10 mouse cellular contexts compared by ENCODE assay signal in genomic region chr2:53085617-53086202, GRCm38 (mm10).
DNase-seq lines count a peak whose midpoint lies in the region; ATAC-seq and TF ChIP-seq lines count a peak whose summit lies in the region.
"Had no signal": no experiment of that assay in that cellular context is flagged by ENCODE, and none has a peak within 500 bp of the region (broad histone marks: within the 10 kb centered on the region; RNA-seq: fewer than 3 reads in every experiment).

No protein-coding gene starts in this region.

- no peak overlapping the region for H3K27ac ChIP-seq in kidney, embryonic 15.5 days
- H3K27ac ChIP-seq in cerebellum, adult 2 months (ENCODE audit: insufficient read depth, low read length) = no peak overlapping the region
- H3K27ac ChIP-seq in midbrain, embryonic 11.5 days (ENCODE audit: low read depth, low read length) = no peak overlapping the region
- H3K27ac ChIP-seq: embryonic facial prominence, embryonic 12.5 days; limb, embryonic 12.5 days had no signal

- H3K4me1 ChIP-seq in kidney, embryonic 15.5 days = no peaks in the 10 kb centered on the region
- H3K4me1 ChIP-seq in cerebellum, adult 2 months (ENCODE audit: control insufficient read depth, insufficient read depth, low read length) = no peaks in the 10 kb centered on the region
- no peaks in the 10 kb centered on the region for H3K4me1 ChIP-seq in midbrain, embryonic 11.5 days (ENCODE audit: control insufficient read depth, insufficient read depth, low read length)
- H3K4me1 ChIP-seq: embryonic facial prominence, embryonic 12.5 days; limb, embryonic 12.5 days had no signal

- peak; percentile 61 for TF ChIP-seq CTCF in cerebellum, adult 2 months (IDR thresholded peaks at IDR 0.05; ENCODE audit: borderline replicate concordance, insufficient read depth, low read depth, low read length)

- no peaks in the 10 kb centered on the region for H3K27me3 ChIP-seq in kidney, embryonic 15.5 days
- H3K27me3 ChIP-seq in cerebellum, adult 2 months (ENCODE audit: control insufficient read depth, insufficient read depth, low read length) = no peaks in the 10 kb centered on the region
- H3K27me3 ChIP-seq in midbrain, embryonic 11.5 days (ENCODE audit: control insufficient read depth, insufficient read depth, low read length) = no peaks in the 10 kb centered on the region
- H3K27me3 ChIP-seq: embryonic facial prominence, embryonic 12.5 days; limb, embryonic 12.5 days had no signal

- no peak overlapping the region for H3K4me2 ChIP-seq in kidney, embryonic 15.5 days
- H3K4me2 ChIP-seq in midbrain, embryonic 11.5 days = no peak overlapping the region
- H3K4me2 ChIP-seq: embryonic facial prominence, embryonic 12.5 days; limb, embryonic 12.5 days had no signal

- no peaks in the 10 kb centered on the region for H3K36me3 ChIP-seq in kidney, embryonic 15.5 days
- no peaks in the 10 kb centered on the region for H3K36me3 ChIP-seq in midbrain, embryonic 11.5 days (ENCODE audit: control insufficient read depth, insufficient read depth, low read length)
- H3K36me3 ChIP-seq: embryonic facial prominence, embryonic 12.5 days had no signal

- H3K9me3 ChIP-seq in kidney, embryonic 15.5 days (replicated peaks) = no peaks in the 10 kb centered on the region
- no peaks in the 10 kb centered on the region for H3K9me3 ChIP-seq in midbrain, embryonic 11.5 days (ENCODE audit: control insufficient read depth, low read length)
- H3K9me3 ChIP-seq: embryonic facial prominence, embryonic 12.5 days; limb, embryonic 12.5 days had no signal

- WGBS in kidney, embryonic 15.5 days = 58% methylated on average over 9 of the region's 9 CpGs
- WGBS in cerebellum, adult 2 months = 61% methylated on average over 9 of the region's 9 CpGs
- 57% methylated on average over 9 of the region's 9 CpGs for WGBS in midbrain, embryonic 11.5 days

- no peak for ATAC-seq in kidney, embryonic 15.5 days (replicated peaks; ENCODE audit: low FRiP score)
- 0 out of 2 replicates have a peak, but pooled peaks have one; percentile 43 for ATAC-seq in midbrain, embryonic 11.5 days (ENCODE audit: low FRiP score)

- DNase-seq in kidney, adult 18-20 months = peak; percentile 66
- DNase-seq in MEL-GATA-1-ER (ENCODE audit: extremely low read depth, low read depth) = peak; percentile 43
- DNase-seq in cerebellum, adult 2 months = peak; percentile 48 to 62
- peak; percentile 56 for DNase-seq in gastrocnemius, postnatal 10 days
- DNase-seq in left cerebral cortex, adult 18-20 months (ENCODE audit: low spot score in 2 of 2) = peak; percentile 44 to 68
- DNase-seq in midbrain, embryonic 11.5 days (ENCODE audit: low spot score, missing footprints) = peak; percentile 90
- peak; percentile 12 to 48 for DNase-seq in thymus, postnatal 10 days (ENCODE audit: low spot score in 2 of 2)

- H3K9ac ChIP-seq in kidney, embryonic 15.5 days = no peak overlapping the region
- no peak overlapping the region for H3K9ac ChIP-seq in midbrain, embryonic 11.5 days (ENCODE audit: low read length)
- H3K9ac ChIP-seq: embryonic facial prominence, embryonic 12.5 days; limb, embryonic 12.5 days had no signal

- no peak for TF ChIP-seq POLR2A in cerebellum, adult 2 months (IDR thresholded peaks at IDR 0.05; ENCODE audit: borderline replicate concordance, insufficient read depth, low read length)

- no peak overlapping the region for H3K4me3 ChIP-seq in kidney, embryonic 15.5 days (replicated peaks)
- H3K4me3 ChIP-seq in cerebellum, adult 2 months (replicated peaks; ENCODE audit: insufficient read depth, low read depth, low read length) = no peak overlapping the region
- H3K4me3 ChIP-seq in midbrain, embryonic 11.5 days (ENCODE audit: low read depth, low read length) = no peak overlapping the region
- H3K4me3 ChIP-seq: embryonic facial prominence, embryonic 12.5 days; limb, embryonic 12.5 days had no signal

Comparison
In these comparisons a context has a peak if more than half of its experiments do, and no peak if none do; other contexts are left out.
1. DNase-seq: peak in every context shown above with its lines; median percentile 90 in midbrain, embryonic 11.5 days; 66 in kidney, adult 18-20 months; 56 in gastrocnemius, postnatal 10 days; 56 in left cerebral cortex, adult 18-20 months; 55 in cerebellum, adult 2 months; 43 in MEL-GATA-1-ER; 30 in thymus, postnatal 10 days.